Mouse (Mus musculus): Measurements from ENCODE around the gene Ptpn21.
A peak's percentile ranks its signal among the peaks of the same experiment; 100 is the strongest.

Ptpn21 gene

GRCm38 (mm10) chr12:98736951-98737800 is at the start of gene Ptpn21:
TSS of gene Ptpn21 (minus strand) at chr12:98737405.
- DNase-seq, result peak; percentile 52

DNA sequence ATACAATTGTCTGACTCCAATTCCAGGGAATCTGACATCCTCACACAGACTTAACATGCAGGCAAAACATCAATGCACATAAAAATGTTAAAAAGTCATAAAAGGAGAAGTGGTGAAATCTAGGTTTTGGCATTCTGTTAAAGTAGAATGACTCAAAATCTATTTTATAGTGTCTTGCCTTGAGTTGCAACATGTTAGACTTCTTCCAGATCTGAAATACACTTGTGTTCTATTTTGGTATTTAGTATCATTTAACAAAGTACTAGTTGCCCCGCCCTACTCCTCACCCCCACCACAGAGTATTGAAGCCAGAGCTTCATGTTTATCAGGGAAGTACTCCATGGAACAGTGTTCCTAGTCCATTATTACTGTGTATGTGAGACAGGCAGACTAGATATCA is 47.0 kb upstream of the Ptpn21 start:
- no peak for DNase-seq

DNA sequence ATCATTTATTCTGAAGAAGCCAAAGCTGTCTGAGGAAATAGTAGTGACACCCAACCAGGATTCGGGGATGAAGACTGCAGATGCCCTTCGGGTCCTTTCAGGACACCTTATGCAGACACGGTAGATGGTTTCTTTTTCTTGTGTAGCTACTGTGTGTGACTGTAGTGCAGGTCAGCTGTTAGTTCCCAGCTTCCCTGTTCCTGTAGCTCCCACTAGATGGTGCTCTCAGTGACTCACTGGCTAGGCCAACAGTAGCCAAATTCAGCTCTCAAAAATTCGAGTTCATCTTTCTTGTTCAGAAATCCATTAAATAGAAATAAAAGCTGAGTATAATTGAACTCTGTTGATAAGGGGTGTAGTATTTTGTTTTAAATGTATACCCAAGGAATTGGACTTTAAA is 41.9 kb upstream of the Ptpn21 start:
- peak; percentile 57 for DNase-seq

DNA sequence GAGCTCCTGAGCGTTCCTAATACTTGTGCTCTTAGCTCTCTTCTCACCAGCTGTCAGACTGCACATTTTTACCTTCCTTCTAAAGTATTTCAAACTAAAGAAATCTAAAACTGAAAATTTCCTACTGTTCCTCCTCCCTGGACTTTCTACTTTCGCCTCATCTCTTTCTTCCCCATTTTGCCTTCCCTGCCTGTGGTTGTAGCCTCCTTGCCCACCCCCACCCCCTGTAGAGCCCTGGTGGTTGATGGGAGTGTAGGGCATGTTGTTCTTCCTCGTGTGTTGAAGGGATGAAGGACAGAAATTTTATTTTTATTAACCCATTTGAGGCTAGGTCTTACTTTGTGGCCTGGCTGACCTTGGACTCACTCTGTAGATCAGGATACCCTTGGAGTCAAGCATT is 40.3 kb upstream of the Ptpn21 start:
- DNase-seq, result no peak

- DNase-seq, result no peak
These were observed 29.0 kb upstream of the Ptpn21 start for GRCm38 (mm10) chr12:98766241-98766640.

DNA sequence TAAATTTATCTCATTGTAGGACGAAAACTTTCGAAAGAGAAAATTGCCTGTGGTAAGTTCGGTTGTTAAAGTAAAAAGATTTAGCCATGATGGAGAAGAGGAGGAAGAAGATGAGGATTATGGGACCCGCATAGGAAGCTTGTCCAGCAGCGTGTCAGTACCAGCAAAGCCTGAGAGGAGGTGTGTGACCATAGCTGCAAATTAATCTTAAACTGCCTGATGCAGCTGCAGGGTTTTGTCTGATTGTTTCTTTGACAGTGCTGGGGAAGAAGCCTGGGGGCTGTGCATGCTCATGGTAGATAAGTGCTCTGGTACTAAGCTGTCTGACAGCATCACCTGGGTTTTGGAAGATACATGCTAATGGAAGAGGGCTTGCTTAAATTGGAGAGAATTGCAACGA is 22.5 kb upstream of the Ptpn21 start:
- no peak for DNase-seq

GRCm38 (mm10) chr12:98757636-98758035 is 20.4 kb upstream of the Ptpn21 start:
- no peak for DNase-seq

GRCm38 (mm10) chr12:98747380-98747753 is 10.2 kb upstream of the Ptpn21 start:
- DNase-seq, result no peak

GRCm38 (mm10) chr12:98746746-98747379 is 9.7 kb upstream of the Ptpn21 start, which contains the start of gene Zc3h14:
TSS of gene Zc3h14 (plus strand) at chr12:98746964.
- DNase-seq, result peak; percentile 91

DNA sequence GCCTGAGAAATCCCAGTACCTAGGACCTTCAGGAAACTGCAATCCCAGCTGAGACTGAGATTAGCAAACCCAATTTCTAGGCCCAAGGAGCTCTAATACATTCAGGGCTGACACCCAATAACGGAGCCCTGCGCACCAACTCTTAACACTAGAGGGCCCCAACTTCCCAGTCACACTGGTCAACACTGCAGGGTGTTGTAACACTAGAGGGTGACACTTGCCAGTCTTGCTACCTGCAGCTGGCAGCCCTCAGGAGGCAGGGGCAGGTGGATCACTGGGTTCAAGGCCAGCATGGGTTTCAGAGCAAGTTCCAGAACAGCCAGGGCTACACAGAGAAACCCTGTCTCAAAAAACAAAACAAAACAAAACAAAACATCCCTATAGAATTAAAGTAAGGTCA is 8.9 kb upstream of the Ptpn21 start:
- peak; percentile 26 for DNase-seq

GRCm38 (mm10) chr12:98745626-98746025 is 8.4 kb upstream of the Ptpn21 start:
- no peak for DNase-seq

GRCm38 (mm10) chr12:98741011-98741501 is 3.9 kb upstream of the Ptpn21 start:
- no peak for DNase-seq

- DNase-seq, result no peak
These were observed 671 bp upstream of the Ptpn21 start for GRCm38 (mm10) chr12:98737801-98738350.

DNA sequence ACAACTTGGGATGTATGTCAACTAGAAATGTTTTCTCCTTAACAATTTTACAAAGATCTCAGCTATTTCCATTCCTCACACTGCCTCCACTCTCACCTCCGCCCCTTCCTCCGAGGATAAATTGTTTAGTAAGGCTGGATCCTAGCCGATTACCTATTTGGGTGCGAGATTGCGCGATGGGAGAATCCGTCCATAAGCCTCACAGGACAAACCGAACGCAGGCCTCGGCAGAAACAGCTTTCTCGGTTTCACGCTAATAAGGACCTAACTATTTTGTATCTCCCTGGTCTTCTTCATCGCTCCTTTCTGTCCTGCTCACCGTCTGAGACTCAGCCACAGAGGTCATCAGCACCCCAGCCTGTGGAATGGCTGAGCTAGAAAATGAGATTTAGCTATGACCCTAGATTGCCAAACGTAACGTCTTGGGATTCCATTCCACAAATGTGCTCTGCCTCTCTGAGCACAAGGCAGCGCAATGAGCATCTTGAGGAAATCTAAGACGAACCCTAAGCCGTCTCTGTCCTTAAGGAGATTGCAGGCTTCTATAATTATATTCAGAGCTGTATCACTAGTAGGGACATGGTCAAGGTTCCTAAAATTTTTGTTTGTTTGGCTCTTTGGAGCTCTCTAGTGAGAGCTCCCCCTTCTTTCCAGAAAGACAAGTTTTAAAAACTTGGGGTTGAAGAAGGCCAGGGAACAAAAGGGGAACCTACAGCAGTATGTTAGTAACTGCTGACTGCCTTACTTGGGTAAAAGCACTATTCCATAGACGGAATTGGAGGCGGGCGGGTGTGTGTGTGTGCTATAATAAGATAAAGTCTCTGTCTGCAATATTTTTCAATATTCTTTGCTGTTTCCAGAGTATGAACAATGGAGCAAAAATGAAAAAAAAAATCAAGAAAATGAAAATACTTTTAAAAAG is 2.1 kb downstream of the Ptpn21 start:
- DNase-seq, result peak; percentile 17

DNA sequence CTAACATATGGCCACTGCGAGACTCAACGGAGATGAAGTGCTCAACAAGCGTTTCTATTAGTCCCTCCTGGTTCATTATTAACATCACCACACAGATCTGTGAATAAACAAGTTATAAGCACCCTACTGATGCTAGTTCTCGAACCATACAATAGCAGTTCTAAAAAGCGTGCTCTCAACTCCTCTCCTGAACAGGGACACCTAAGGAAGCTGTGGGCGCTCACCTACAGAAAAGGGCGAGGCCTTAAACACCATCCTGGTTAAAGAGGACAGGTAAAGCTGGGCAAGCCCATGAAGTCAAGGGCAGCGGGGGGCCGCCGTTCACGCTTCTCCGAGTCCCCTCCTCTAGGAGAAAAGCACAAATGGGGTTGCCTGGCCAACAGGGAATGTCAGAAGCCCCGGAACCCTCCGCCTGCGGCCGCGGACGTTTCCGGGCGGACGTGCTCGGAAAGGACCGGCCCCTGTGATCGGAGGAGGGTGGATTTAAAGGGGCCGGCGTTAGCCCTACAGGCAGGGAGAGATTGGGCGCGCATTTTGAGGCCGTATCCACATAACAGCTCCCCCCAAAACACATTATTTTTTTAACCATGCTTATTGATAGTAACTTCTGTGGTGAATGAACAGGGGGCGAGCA is 2.8 kb downstream of the Ptpn21 start:
- peak; percentile 89 for DNase-seq

- no peak for DNase-seq
These were observed 3.4 kb downstream of the Ptpn21 start for GRCm38 (mm10) chr12:98733776-98734175.

DNA sequence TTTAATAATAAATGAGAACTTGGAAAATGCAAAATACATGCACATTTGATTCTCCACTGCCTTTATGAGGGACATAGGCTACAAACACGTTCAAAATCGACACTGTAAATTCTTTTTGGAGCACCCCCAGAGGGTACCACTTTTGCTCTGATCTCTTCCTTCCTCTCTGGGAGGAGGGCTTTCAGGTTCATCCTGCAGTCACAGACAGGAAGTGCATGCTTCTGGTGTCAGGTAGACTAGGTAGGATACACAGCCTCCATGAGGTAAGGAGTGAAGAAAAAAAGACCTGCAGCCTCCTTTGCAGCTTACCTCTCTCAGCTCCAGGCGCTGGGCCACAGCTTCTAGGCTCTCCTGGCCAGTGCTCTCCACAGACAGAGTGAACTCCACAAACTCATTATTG is 4.0 kb downstream of the Ptpn21 start:
- DNase-seq, result no peak

- no peak for DNase-seq
These were observed 6.5 kb downstream of the Ptpn21 start for GRCm38 (mm10) chr12:98730682-98731081.

GRCm38 (mm10) chr12:98727186-98727585 is 10.0 kb downstream of the Ptpn21 start:
- DNase-seq, result no peak

DNA sequence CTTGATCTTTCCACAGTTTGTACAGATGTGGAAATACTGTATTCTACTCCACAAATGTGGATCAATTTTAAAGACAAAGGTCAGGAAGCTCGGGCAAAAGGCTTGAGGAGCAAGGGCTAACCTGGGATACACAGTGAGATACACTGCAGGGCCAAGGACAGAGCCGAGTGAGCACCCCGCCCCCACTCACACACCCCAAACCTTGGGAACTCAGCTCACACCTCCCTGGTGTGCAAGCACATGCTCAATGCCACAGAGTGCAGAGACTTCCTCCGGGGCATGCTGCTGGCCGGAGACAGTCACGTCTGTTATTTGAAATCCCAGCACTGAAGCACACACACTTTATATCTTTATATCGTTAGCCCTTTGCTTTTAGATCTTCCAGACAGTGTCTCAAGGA is 11.1 kb downstream of the Ptpn21 start:
- DNase-seq, result no peak

- DNase-seq, result no peak
These were observed 12.2 kb downstream of the Ptpn21 start for GRCm38 (mm10) chr12:98724976-98725375.

DNA sequence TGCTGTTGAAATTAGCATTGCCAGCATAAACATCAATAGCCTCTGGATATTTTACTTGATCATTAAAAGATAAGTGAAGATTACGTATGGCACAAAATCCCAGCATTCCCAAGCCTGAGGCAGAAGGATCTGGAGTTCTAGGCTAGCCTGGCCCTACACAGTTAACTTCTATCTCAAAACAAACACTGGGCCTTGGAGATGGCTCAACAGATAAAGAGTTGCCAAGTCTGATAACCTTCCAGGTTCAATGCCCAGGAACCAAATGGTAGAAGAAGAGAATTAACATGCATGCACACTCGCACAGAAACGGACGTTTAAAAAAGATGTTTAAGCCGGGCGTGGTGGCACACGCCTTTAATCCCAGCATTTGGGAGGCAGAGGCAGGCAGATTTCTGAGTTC is 13.0 kb downstream of the Ptpn21 start:
- no peak for DNase-seq

Data from right cerebral cortex, adult 18-20 months (tissue).